Mouse (Mus musculus): ENCODE data around the gene Pigv. TPM values are rescaled to one million over a fixed set of nuclear protein-coding genes. Genes with fewer than 3 reads are reported as not detected.

The Pigv gene
- polyA plus RNA-seq, 1 experiment, result 9.8 TPM

- no peaks in the 10 kb centered on the region for H3K79me2 ChIP-seq (ENCODE audit: control insufficient read depth, insufficient read depth)
- no peak overlapping the region for H3ac ChIP-seq (ENCODE audit: control insufficient read depth, insufficient read length)
- H3K27me3 ChIP-seq (ENCODE audit: control insufficient read depth, insufficient read depth, insufficient read length), result no peaks in the 10 kb centered on the region
- H3K4me2 ChIP-seq (ENCODE audit: low read depth), result no peak overlapping the region
- H3K36me3 ChIP-seq (ENCODE audit: control insufficient read depth, insufficient read depth), result no peaks in the 10 kb centered on the region
- no peak overlapping the region for H3K4me3 ChIP-seq
- no peak for TF ChIP-seq TCF12 (IDR thresholded peaks at IDR 0.05; ENCODE audit: insufficient read depth, poor library complexity, severe bottlenecking)
- TF ChIP-seq TCF3 (IDR thresholded peaks at IDR 0.05; ENCODE audit: insufficient read length, low read depth), result no peak
- TF ChIP-seq POLR2AphosphoS2 (IDR thresholded peaks at IDR 0.05; ENCODE audit: insufficient read length, low read depth), result no peak
- peak in 1 of 3 experiments; percentile 0 for TF ChIP-seq MYOG (IDR thresholded peaks at IDR 0.05; ENCODE audit: control insufficient read depth in 1 of 3, insufficient read depth in 1 of 3, insufficient read length in 2 of 3, low read depth in 2 of 3)
- TF ChIP-seq CEBPB (IDR thresholded peaks at IDR 0.05; ENCODE audit: insufficient read depth, poor library complexity, severe bottlenecking), result no peak
- no peak for TF ChIP-seq POLR2A (IDR thresholded peaks at IDR 0.05; ENCODE audit: insufficient read length, low read depth)
- TF ChIP-seq USF1 (IDR thresholded peaks at IDR 0.05; ENCODE audit: low read depth), result no peak
Measured at GRCm38 (mm10) chr4:133615416-133615815, 57.0 kb downstream of the Pigv start.

- TF ChIP-seq USF1 (IDR thresholded peaks at IDR 0.05; ENCODE audit: low read depth), result no peak
- peak; percentile 33 for TF ChIP-seq POLR2A (IDR thresholded peaks at IDR 0.05; ENCODE audit: insufficient read length, low read depth)
- TF ChIP-seq MAX (IDR thresholded peaks at IDR 0.05; ENCODE audit: low read depth), result no peak
- no peak for TF ChIP-seq E2F4 (IDR thresholded peaks at IDR 0.05; ENCODE audit: insufficient read depth)
- peak in 2 of 3 experiments; percentile 2 to 69 for TF ChIP-seq MYOD1 (IDR thresholded peaks at IDR 0.05; ENCODE audit: control insufficient read depth in 1 of 3, insufficient read length in 2 of 3, low read depth in 2 of 3)
- no peak for TF ChIP-seq CEBPB (IDR thresholded peaks at IDR 0.05; ENCODE audit: insufficient read depth, poor library complexity, severe bottlenecking)
- TF ChIP-seq MYOG (IDR thresholded peaks at IDR 0.05; ENCODE audit: control insufficient read depth in 1 of 3, insufficient read depth in 1 of 3, insufficient read length in 2 of 3, low read depth in 2 of 3), result peak in 2 of 3 experiments; percentile 11 to 63
- TF ChIP-seq POLR2AphosphoS2 (IDR thresholded peaks at IDR 0.05; ENCODE audit: insufficient read length, low read depth), result no peak
- peak; percentile 59 for TF ChIP-seq SRF (IDR thresholded peaks at IDR 0.05; ENCODE audit: control insufficient read depth, insufficient read length, low read depth)
- TF ChIP-seq TCF3 (IDR thresholded peaks at IDR 0.05; ENCODE audit: insufficient read length, low read depth), result no peak
- peak; percentile 79 for TF ChIP-seq REST (IDR thresholded peaks at IDR 0.05; ENCODE audit: insufficient read depth, insufficient read length)
- no peak for TF ChIP-seq TCF12 (IDR thresholded peaks at IDR 0.05; ENCODE audit: insufficient read depth, poor library complexity, severe bottlenecking)
- peak overlapping the region; percentile 85 for H3K4me2 ChIP-seq (ENCODE audit: low read depth)
- H3ac ChIP-seq (ENCODE audit: control insufficient read depth, insufficient read length), result no peak overlapping the region
- H3K79me2 ChIP-seq (ENCODE audit: control insufficient read depth, insufficient read depth), result no peaks in the 10 kb centered on the region
- H3K36me3 ChIP-seq (ENCODE audit: control insufficient read depth, insufficient read depth), result no peaks in the 10 kb centered on the region
- no peak overlapping the region for H3K4me3 ChIP-seq
- H3K27me3 ChIP-seq (ENCODE audit: control insufficient read depth, insufficient read depth, insufficient read length), result no peaks in the 10 kb centered on the region
Measured at GRCm38 (mm10) chr4:133614274-133614761, 58.1 kb downstream of the Pigv start.

GRCm38 (mm10) chr4:133613867-133614266 is 58.6 kb downstream of the Pigv start:
- Histone ChIP-seq H3K27me3 (ENCODE audit: control insufficient read depth, insufficient read depth, insufficient read length) (no peaks in the 10 kb centered on the region), H3K79me2 (ENCODE audit: control insufficient read depth, insufficient read depth) (no peaks in the 10 kb centered on the region), H3K4me2 (ENCODE audit: low read depth) (peak overlapping the region; percentile 85), H3ac (ENCODE audit: control insufficient read depth, insufficient read length) (no peak overlapping the region), H3K36me3 (ENCODE audit: control insufficient read depth, insufficient read depth) (no peaks in the 10 kb centered on the region), H3K4me3 (no peak overlapping the region)
- TF ChIP-seq POLR2AphosphoS2 (IDR thresholded peaks at IDR 0.05; ENCODE audit: insufficient read length, low read depth), result no peak
- peak; percentile 5 to 93 (median 15) for TF ChIP-seq MYOG (IDR thresholded peaks at IDR 0.05; ENCODE audit: control insufficient read depth in 1 of 3, insufficient read depth in 1 of 3, insufficient read length in 2 of 3, low read depth in 2 of 3)
- no peak for TF ChIP-seq E2F4 (IDR thresholded peaks at IDR 0.05; ENCODE audit: insufficient read depth)
- no peak for TF ChIP-seq REST (IDR thresholded peaks at IDR 0.05; ENCODE audit: insufficient read depth, insufficient read length)
- peak in 2 of 3 experiments; percentile 34 to 84 for TF ChIP-seq MYOD1 (IDR thresholded peaks at IDR 0.05; ENCODE audit: control insufficient read depth in 1 of 3, insufficient read length in 2 of 3, low read depth in 2 of 3)

- Histone ChIP-seq H3K27me3 (ENCODE audit: control insufficient read depth, insufficient read depth, insufficient read length) (no peaks in the 10 kb centered on the region), H3K79me2 (ENCODE audit: control insufficient read depth, insufficient read depth) (no peaks in the 10 kb centered on the region), H3ac (ENCODE audit: control insufficient read depth, insufficient read length) (no peak overlapping the region), H3K4me3 (no peak overlapping the region), H3K4me2 (ENCODE audit: low read depth) (peak overlapping the region; percentile 85), H3K36me3 (ENCODE audit: control insufficient read depth, insufficient read depth) (no peaks in the 10 kb centered on the region)
- TF ChIP-seq MYOG (IDR thresholded peaks at IDR 0.05; ENCODE audit: control insufficient read depth in 1 of 3, insufficient read depth in 1 of 3, insufficient read length in 2 of 3, low read depth in 2 of 3) (peak in 1 of 3 experiments; percentile 35), MYOD1 (IDR thresholded peaks at IDR 0.05; ENCODE audit: control insufficient read depth in 1 of 3, insufficient read length in 2 of 3, low read depth in 2 of 3) (peak in 2 of 3 experiments; percentile 21 to 64), POLR2AphosphoS2 (IDR thresholded peaks at IDR 0.05; ENCODE audit: insufficient read length, low read depth) (no peak), E2F4 (IDR thresholded peaks at IDR 0.05; ENCODE audit: insufficient read depth) (no peak)
Measured at GRCm38 (mm10) chr4:133613026-133613425, 59.4 kb downstream of the Pigv start.

- no peak overlapping the region for H3K4me2 ChIP-seq (ENCODE audit: low read depth)
- H3ac ChIP-seq (ENCODE audit: control insufficient read depth, insufficient read length), result no peak overlapping the region
- no peak overlapping the region for H3K4me3 ChIP-seq
- H3K79me2 ChIP-seq (ENCODE audit: control insufficient read depth, insufficient read depth), result no peaks in the 10 kb centered on the region
- TF ChIP-seq POLR2AphosphoS2 (IDR thresholded peaks at IDR 0.05; ENCODE audit: insufficient read length, low read depth) (no peak), MAX (IDR thresholded peaks at IDR 0.05; ENCODE audit: low read depth) (no peak), E2F4 (IDR thresholded peaks at IDR 0.05; ENCODE audit: insufficient read depth) (no peak), TCF12 (IDR thresholded peaks at IDR 0.05; ENCODE audit: insufficient read depth, poor library complexity, severe bottlenecking) (no peak), SRF (IDR thresholded peaks at IDR 0.05; ENCODE audit: control insufficient read depth, insufficient read length, low read depth) (no peak), MYOD1 (IDR thresholded peaks at IDR 0.05; ENCODE audit: control insufficient read depth in 1 of 3, insufficient read length in 2 of 3, low read depth in 2 of 3) (no peak), CEBPB (IDR thresholded peaks at IDR 0.05; ENCODE audit: insufficient read depth, poor library complexity, severe bottlenecking) (no peak), REST (IDR thresholded peaks at IDR 0.05; ENCODE audit: insufficient read depth, insufficient read length) (no peak), USF1 (IDR thresholded peaks at IDR 0.05; ENCODE audit: low read depth) (no peak), MYOG (IDR thresholded peaks at IDR 0.05; ENCODE audit: control insufficient read depth in 1 of 3, insufficient read depth in 1 of 3, insufficient read length in 2 of 3, low read depth in 2 of 3) (no peak), TCF3 (IDR thresholded peaks at IDR 0.05; ENCODE audit: insufficient read length, low read depth) (no peak), POLR2A (IDR thresholded peaks at IDR 0.05; ENCODE audit: insufficient read length, low read depth) (no peak)
- H3K36me3 ChIP-seq (ENCODE audit: control insufficient read depth, insufficient read depth), result no peaks in the 10 kb centered on the region
- no peaks in the 10 kb centered on the region for H3K27me3 ChIP-seq (ENCODE audit: control insufficient read depth, insufficient read depth, insufficient read length)
Measured at GRCm38 (mm10) chr4:133612416-133612815, 60.0 kb downstream of the Pigv start.
